Mouse (Mus musculus) ES-E14 (cell line): ENCODE measurements around the gene Gm39566. TPM values are rescaled to one million over a fixed set of nuclear protein-coding genes. Genes with fewer than 3 reads are reported as not detected.
A peak's percentile ranks its signal among the peaks of the same experiment; 100 is the strongest.

Source experiments
- DNase-seq: peaks from one replicate; pipeline ENCODE4 v3.0.0-alpha.2; 2013; ENCODE audit warnings: low read depth, low spot score
- H3K27ac ChIP-seq: 2 replicates; pipeline ENCODE4 v1.5.1; 2012; ENCODE audit warnings: low read depth, mild to moderate bottlenecking, low read length, moderate library complexity, mixed read lengths; ENCODE audit not compliant: poor library complexity, insufficient read depth, severe bottlenecking
- H3K36me3 ChIP-seq: 2 replicates; pipeline ENCODE4 v1.6.1; 2012; ENCODE audit warnings: mild to moderate bottlenecking, low read length, moderate library complexity, mixed read lengths; ENCODE audit not compliant: control insufficient read depth, poor library complexity, insufficient read depth, severe bottlenecking
- H3K4me1 ChIP-seq, 2 experiments: fragments of 150-350 bp in 1 of 2; sonication (generic) in 1 of 2; 2 replicates each; pipeline ENCODE4 v1.6.1; 2012; ENCODE audit warnings: low read length in 2 of 2, mild to moderate bottlenecking in 1 of 2, mixed read lengths in 1 of 2; ENCODE audit not compliant: control insufficient read depth in 2 of 2, insufficient read depth in 2 of 2, poor library complexity in 1 of 2
- H3K4me3 ChIP-seq, 2 experiments: fragments of 150-350 bp in 1 of 2; sonication (generic) in 1 of 2; 2 replicates each; pipeline ENCODE4 v1.5.1; 2012; ENCODE audit warnings: low read length in 2 of 2, low read depth in 1 of 2, mild to moderate bottlenecking in 1 of 2, mixed read lengths in 1 of 2; ENCODE audit not compliant: insufficient read depth in 1 of 2, poor library complexity in 1 of 2, severe bottlenecking in 1 of 2
- H3K9ac ChIP-seq: 2 replicates; pipeline ENCODE4 v1.6.1; 2012; ENCODE audit warnings: low read depth, mild to moderate bottlenecking, low read length, mixed read lengths; ENCODE audit not compliant: poor library complexity, insufficient read depth, severe bottlenecking
- H3K9me3 ChIP-seq: fragments of 150-350 bp; sonication (generic); 2 replicates; pipeline ENCODE4 v1.6.1; 2012; ENCODE audit warnings: low read depth, mild to moderate bottlenecking, low read length; ENCODE audit not compliant: control insufficient read depth, insufficient read depth
- CHD2 ChIP-seq: IDR thresholded peaks from 2 replicates; pipeline ENCODE4 v1.6.1; 2014; ENCODE audit warnings: mild to moderate bottlenecking, low read depth, low read length, inconsistent platforms
- HCFC1 ChIP-seq: IDR thresholded peaks from 2 replicates; pipeline ENCODE4 v1.6.1; 2012; ENCODE audit warnings: low read length, inconsistent platforms, borderline replicate concordance; ENCODE audit not compliant: insufficient read depth
- MAFK ChIP-seq: IDR thresholded peaks from 2 replicates; pipeline ENCODE4 v1.6.1; 2014; ENCODE audit warnings: mild to moderate bottlenecking, low read depth, low read length, inconsistent platforms; ENCODE audit not compliant: insufficient read depth
- ZC3H11A ChIP-seq: IDR thresholded peaks from 2 replicates; pipeline ENCODE4 v1.6.1; 2012; ENCODE audit warnings: low read depth, mild to moderate bottlenecking, inconsistent platforms, low read length, borderline replicate concordance
- ZNF384 ChIP-seq: IDR thresholded peaks from 2 replicates; pipeline ENCODE4 v1.6.1; 2012; ENCODE audit warnings: low read depth, low read length, inconsistent platforms
- in situ Hi-C, 2 experiments: fragments of 600-800 bp; cut with MboI; formaldehyde crosslinking; loops; one replicate each; pipeline ENCODE4 v1.15.1; 2025; ENCODE audit warnings: low sequenced_read_pairs in 2 of 2, inconsistent platforms in 1 of 2; ENCODE audit not compliant: unreplicated experiment in 2 of 2
- total RNA-seq: library from RNA; depleted of rRNA; stranded (reverse); fragments of 300-350 nt; gene quantifications from 2 replicates; pipeline ENCODE4 v1.2.3, GENCODE M21; 2012

Gm39566 gene
- total RNA-seq, 1 experiment = not detected

DNA sequence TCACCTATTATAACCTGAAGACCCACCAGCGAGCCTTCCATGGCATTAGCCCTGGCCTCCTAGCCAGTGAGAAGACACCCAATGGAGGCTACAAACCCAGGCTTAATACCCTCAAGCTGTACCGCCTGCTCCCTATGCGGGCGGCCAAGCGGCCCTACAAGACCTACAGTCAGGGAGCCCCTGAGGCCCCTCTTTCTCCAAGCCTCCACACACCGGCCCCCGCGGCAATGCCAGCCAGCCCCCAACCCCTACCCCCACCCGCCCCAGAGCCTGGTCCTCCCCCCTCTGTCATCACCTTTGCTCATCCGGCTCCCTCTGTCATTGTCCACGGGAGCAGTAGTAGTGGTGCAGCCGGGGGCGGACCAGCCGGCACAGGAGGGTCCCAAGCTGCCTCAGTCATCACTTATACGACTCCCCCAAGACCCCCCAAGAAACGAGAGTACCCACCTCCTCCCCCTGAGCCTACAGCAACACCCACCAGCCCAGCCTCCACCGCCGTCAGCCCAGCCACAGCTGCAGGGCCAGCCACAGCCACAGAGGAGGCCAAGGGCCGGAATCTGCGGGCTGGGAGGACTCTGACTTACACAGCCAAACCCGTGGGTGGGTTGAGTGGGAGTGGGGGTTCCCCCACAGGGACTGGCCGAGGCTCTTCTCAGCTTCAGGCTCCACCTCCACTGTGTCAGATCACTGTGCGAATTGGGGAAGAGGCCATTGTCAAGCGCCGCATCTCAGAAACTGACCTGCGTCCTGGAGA lies 37.4 kb downstream of the Gm39566 start:
- Histone ChIP-seq H3K27ac (no peak overlapping the region), H3K36me3 (no peaks in the 10 kb centered on the region), H3K4me1 (peaks cover 6 to 32% of the 10 kb centered on the region in 2 experiments; a peak in 3 of 4 replicates), H3K9me3 (no peaks in the 10 kb centered on the region), H3K4me3 (no peak overlapping the region), H3K9ac (no peak overlapping the region)
- TF ChIP-seq CHD2 (no peak), MAFK (no peak), HCFC1 (no peak), ZNF384 (no peak), ZC3H11A (no peak)
- DNase-seq = no peak
- in situ Hi-C loops = no loop called here

DNA sequence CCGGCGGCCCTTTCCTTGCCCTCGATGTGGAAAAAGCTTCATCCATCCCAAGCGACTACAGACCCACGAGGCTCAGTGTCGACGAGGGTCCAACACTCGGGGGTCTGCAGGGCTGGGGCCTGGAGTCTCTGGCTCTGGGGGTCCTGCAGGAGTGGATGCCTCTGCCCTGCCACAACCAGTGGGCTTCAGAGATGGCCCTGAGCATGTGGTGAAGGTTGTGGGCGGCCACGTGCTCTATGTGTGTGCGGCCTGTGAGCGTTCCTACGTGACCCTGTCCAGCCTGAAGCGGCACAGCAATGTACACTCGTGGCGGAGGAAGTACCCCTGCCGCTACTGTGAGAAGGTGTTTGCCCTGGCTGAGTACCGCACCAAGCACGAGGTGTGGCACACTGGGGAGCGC lies 38.6 kb downstream of the Gm39566 start:
- Histone ChIP-seq H3K4me3 (peak overlapping the region; percentile 32 to 36; a peak in 2 of 4 replicates), H3K27ac (no peak overlapping the region), H3K36me3 (no peaks in the 10 kb centered on the region), H3K9ac (no peak overlapping the region; the same call in 1 of the 2 replicates), H3K9me3 (no peaks in the 10 kb centered on the region), H3K4me1 (peaks cover 6 to 25% of the 10 kb centered on the region in 2 experiments; a peak in 3 of 4 replicates)
- TF ChIP-seq MAFK (no peak), ZC3H11A (no peak)
- in situ Hi-C loops = no loop called here
- no peak for DNase-seq

DNA sequence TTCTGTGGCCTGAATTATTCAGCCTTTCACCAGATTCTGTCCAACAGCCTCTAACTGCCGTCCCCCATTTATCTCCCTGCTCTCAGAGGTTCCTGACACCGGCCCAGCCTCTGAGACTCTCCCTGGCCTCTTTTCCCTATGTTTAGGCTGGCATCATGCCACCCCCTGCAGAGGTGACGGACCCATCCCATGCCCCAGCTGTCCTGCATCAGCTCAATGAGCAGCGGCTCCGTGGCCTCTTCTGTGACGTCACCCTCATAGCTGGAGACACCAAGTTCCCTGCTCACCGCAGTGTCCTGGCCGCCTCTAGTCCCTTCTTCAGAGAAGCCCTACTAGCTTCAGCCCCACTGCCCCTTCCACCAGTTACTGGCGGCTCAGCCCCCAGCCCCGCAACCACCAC lies 39.4 kb downstream of the Gm39566 start:
- H3K27ac ChIP-seq = no peak overlapping the region

DNA sequence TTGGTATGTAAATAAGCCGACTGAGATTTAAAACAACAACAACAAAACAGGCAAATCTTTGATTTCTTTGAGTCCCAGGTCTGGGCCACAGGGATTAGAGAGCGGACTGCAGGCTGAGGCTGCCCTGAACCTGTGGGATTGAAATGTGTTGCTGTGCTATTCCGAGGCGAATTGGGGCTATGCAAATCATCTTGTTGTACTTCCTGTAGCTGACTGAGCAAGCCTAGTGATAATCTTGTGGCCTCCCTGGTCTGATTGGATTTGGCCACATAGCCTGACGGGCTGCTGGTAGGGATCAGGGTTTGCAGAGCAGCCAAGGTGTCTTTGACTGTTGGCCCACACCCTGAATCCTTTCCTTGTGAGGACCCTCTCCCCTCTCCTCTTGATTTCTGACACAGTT lies 40.1 kb downstream of the Gm39566 start:
- Histone ChIP-seq H3K9ac (no peak overlapping the region), H3K27ac (no peak overlapping the region), H3K4me3 (no peak overlapping the region), H3K4me1 (peaks cover 6 to 25% of the 10 kb centered on the region in 2 experiments; a peak in 2 of 4 replicates), H3K9me3 (no peaks in the 10 kb centered on the region), H3K36me3 (no peaks in the 10 kb centered on the region)
- no peak for DNase-seq
- TF ChIP-seq CHD2 (no peak), MAFK (no peak), HCFC1 (no peak), ZNF384 (no peak), ZC3H11A (no peak)
- in situ Hi-C loops = no loop called here

More for the DNA sequence above, 39.4 kb downstream of the Gm39566 start:
- peaks cover 6 to 25% of the 10 kb centered on the region in 2 experiments; a peak in 2 of 4 replicates for H3K4me1 ChIP-seq
- no peaks in the 10 kb centered on the region for H3K9me3 ChIP-seq
- H3K9ac ChIP-seq = no peak overlapping the region; the same call in 1 of the 2 replicates
- in situ Hi-C loops = no loop called here
- peak overlapping the region; percentile 32 to 36; a peak in 3 of 4 replicates for H3K4me3 ChIP-seq
- DNase-seq = no peak
- H3K36me3 ChIP-seq = no peaks in the 10 kb centered on the region
- no peak for TF ChIP-seq ZC3H11A
- no peak for TF ChIP-seq HCFC1
- no peak for TF ChIP-seq ZNF384
- no peak for TF ChIP-seq MAFK
- TF ChIP-seq CHD2 = no peak
